Comparison of ENCODE assay signal across 8 mouse cellular contexts in the genomic region with DNA sequence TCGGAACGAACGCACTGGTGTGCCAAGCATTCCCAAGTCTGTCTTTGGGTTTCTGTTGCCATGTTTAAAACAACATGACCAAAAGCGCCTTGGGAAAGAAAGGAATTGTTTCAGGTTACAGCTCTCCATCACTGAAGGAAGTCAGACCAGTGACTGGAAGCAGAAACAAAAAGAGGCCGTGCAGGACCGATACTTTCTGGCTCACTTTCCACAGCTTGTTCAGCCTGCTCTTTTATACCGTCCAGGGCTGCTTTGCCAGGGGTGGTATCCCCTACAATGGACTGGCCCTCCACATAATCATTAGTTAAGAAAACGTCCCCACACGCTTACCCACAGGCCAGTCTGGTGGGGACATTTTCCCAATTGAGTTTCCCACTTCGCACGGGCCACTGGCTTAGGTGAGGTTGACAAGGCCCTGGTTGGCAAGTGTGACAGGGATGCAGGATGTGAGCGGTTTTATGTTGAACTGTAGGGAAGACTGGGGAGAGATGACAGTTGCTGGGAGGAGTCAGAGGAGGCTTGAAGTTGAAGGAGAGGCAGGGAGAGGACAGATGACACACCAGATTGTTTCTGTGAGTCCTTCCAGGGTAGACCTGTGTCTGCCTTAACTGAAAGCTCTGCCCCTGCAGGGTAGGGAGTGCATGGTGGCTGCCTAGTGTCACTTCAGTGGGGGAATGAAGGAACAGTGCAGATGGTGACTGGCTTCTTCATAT. TPM values are rescaled to one million over a fixed set of nuclear protein-coding genes. Genes with fewer than 3 reads are reported as not detected.
DNase-seq lines count a peak whose midpoint lies in the region; ATAC-seq and TF ChIP-seq lines count a peak whose summit lies in the region.

No protein-coding gene starts in this region.

- H3K9me3 ChIP-seq in limb, embryonic 12.5 days = no peaks in the 10 kb centered on the region

- 14% methylated on average over 12 of the region's 12 CpGs for WGBS in heart, adult 2 months
- WGBS in limb, embryonic 12.5 days = 11% methylated on average over 12 of the region's 12 CpGs
- 2% methylated on average over 12 of the region's 12 CpGs for WGBS in small intestine, adult 2 months

- no peak for TF ChIP-seq POLR2A in heart, adult 2 months (IDR thresholded peaks at IDR 0.05; ENCODE audit: insufficient read depth, low read depth, low read length)
- peak; percentile 52; the same call in 1 of the 2 replicates for TF ChIP-seq POLR2A in embryonic fibroblast, embryonic 13.5 days (IDR thresholded peaks at IDR 0.05; ENCODE audit: low read depth, low read length)
- TF ChIP-seq POLR2A in small intestine, adult 2 months (IDR thresholded peaks at IDR 0.05; ENCODE audit: low read depth, low read length) = no peak

- peaks cover 10% of the 10 kb centered on the region for H3K4me1 ChIP-seq in heart, adult 2 months (ENCODE audit: control insufficient read depth, insufficient read depth, low read length)
- peaks cover 4% of the 10 kb centered on the region; the same call in 1 of the 2 replicates for H3K4me1 ChIP-seq in embryonic fibroblast, embryonic 13.5 days (ENCODE audit: control insufficient read depth, insufficient read depth, low read length)
- H3K4me1 ChIP-seq in limb, embryonic 12.5 days (replicated peaks) = peaks cover 35% of the 10 kb centered on the region
- H3K4me1 ChIP-seq in small intestine, adult 2 months (ENCODE audit: control insufficient read depth, insufficient read depth, insufficient read length, low read length) = peaks cover 13% of the 10 kb centered on the region

- no peak overlapping the region for H3K4me3 ChIP-seq in heart, adult 2 months
- H3K4me3 ChIP-seq in embryonic fibroblast, embryonic 13.5 days (ENCODE audit: insufficient read depth, low read length) = peak overlapping the region; percentile 81
- H3K4me3 ChIP-seq in limb, embryonic 12.5 days (replicated peaks) = peak overlapping the region; percentile 87
- H3K4me3 ChIP-seq in small intestine, adult 2 months (ENCODE audit: low read depth, low read length) = peak overlapping the region; percentile 84

- no peaks in the 10 kb centered on the region for H3K79me2 ChIP-seq in heart, adult 2 months (replicated peaks; ENCODE audit: control insufficient read depth, insufficient read depth, low read length)

- 0 out of 2 replicates have a peak overlapping the region, but pooled peaks have one; percentile 15 for H3K27ac ChIP-seq in heart, adult 2 months
- peak overlapping the region; percentile 96 for H3K27ac ChIP-seq in embryonic fibroblast, embryonic 13.5 days (ENCODE audit: insufficient read depth, low read length)
- H3K27ac ChIP-seq in limb, embryonic 12.5 days = peak overlapping the region; percentile 98
- H3K27ac ChIP-seq in small intestine, adult 2 months (ENCODE audit: insufficient read depth, low read depth, low read length) = peak overlapping the region; percentile 99

- peak in 1 of 2 experiments; percentile 18 for DNase-seq in heart, adult 2 months
- no peak for DNase-seq in heart, postnatal 10 days
- peak; percentile 51 for DNase-seq in CD4-positive helper T cell, adult 2 months (ENCODE audit: low read depth, low spot score)
- no peak for DNase-seq in right cerebral cortex, postnatal 36 days (ENCODE audit: low spot score in 2 of 2)
- DNase-seq in adipocyte (ENCODE audit: low spot score) = no peak

- no peaks in the 10 kb centered on the region for H3K27me3 ChIP-seq in heart, adult 2 months (ENCODE audit: control insufficient read depth, insufficient read depth, low read length)
- no peaks in the 10 kb centered on the region for H3K27me3 ChIP-seq in limb, embryonic 12.5 days
- H3K27me3 ChIP-seq in small intestine, adult 2 months (ENCODE audit: control insufficient read depth, insufficient read depth, low read length) = no peaks in the 10 kb centered on the region

- peak overlapping the region; percentile 97 for H3K4me2 ChIP-seq in limb, embryonic 12.5 days

- no peaks in the 10 kb centered on the region for H3K36me3 ChIP-seq in heart, adult 2 months (ENCODE audit: control insufficient read depth, insufficient read depth, low read length)
- peaks cover 52% of the 10 kb centered on the region for H3K36me3 ChIP-seq in limb, embryonic 12.5 days
- H3K36me3 ChIP-seq in small intestine, adult 2 months (ENCODE audit: control insufficient read depth, insufficient read depth, low read length) = peaks cover 23% of the 10 kb centered on the region

- TF ChIP-seq EP300 in heart, adult 2 months (IDR thresholded peaks at IDR 0.05; ENCODE audit: insufficient read depth, low read depth, low read length) = no peak

- no peak for TF ChIP-seq CTCF in heart, adult 2 months (IDR thresholded peaks at IDR 0.05)
- no peak for TF ChIP-seq CTCF in embryonic fibroblast, embryonic 13.5 days (IDR thresholded peaks at IDR 0.05; ENCODE audit: borderline replicate concordance, insufficient read depth, low read length)
- TF ChIP-seq CTCF in small intestine, adult 2 months (IDR thresholded peaks at IDR 0.05; ENCODE audit: extremely low read depth, insufficient read length, insufficient replicate concordance, low read depth, low read length) = no peak

- peak overlapping the region; percentile 85 for H3K9ac ChIP-seq in heart, adult 2 months (ENCODE audit: low read depth, low read length)
- peak overlapping the region; percentile 95 for H3K9ac ChIP-seq in limb, embryonic 12.5 days (replicated peaks)

- ATAC-seq in limb, embryonic 12.5 days (ENCODE audit: insufficient number of reproducible peaks, insufficient read depth, low FRiP score, low TSS enrichment, low read depth) = no peak

- intact Hi-C loops in heart, adult 2 months (cut with DNase I) = loop anchor here (5.0 kb wide), 1 partner anchor 240 kb away; a partner anchor contains a TSS
- intact Hi-C loops in heart, postnatal 10 days (cut with DNase I) = loop anchor here (10.0 kb wide), 1 partner anchor 232 kb away; a partner anchor contains a TSS

RNA-seq across cellular contexts. Expression of a gene that starts 1.5 kb away (rescaled TPM):
- 10 to 100 TPM; 27.0 to 28.5 TPM for total RNA-seq in heart, adult 2 months (2021)
- 32.7 and 39.2 TPM in 2 replicates for polyA plus RNA-seq in heart, adult 2 months (2012; rRNA removed)
- total RNA-seq in heart, postnatal 10 days (2021) = 10 to 100 TPM; 34.5 to 35.6 TPM
- 81.3 and 85.7 TPM in 2 replicates for polyA plus RNA-seq in embryonic fibroblast, embryonic 13.5 days (2011; ENCODE audit: insufficient read length, low read depth, missing spikeins)
- 169 and 171 TPM in 2 replicates for polyA plus RNA-seq in limb, embryonic 12.5 days (2016; fragmentation: Nextera tagmentation; extraction: Ambion mirVana)
- 123 and 182 TPM in 2 replicates for polyA plus RNA-seq in small intestine, adult 2 months (2012; rRNA removed)

RNA-seq across cellular contexts. Expression of a gene that starts 14.1 kb away (rescaled TPM):
- 10 to 100 TPM; 10.0 to 10.9 TPM for total RNA-seq in heart, adult 2 months (2021)
- polyA plus RNA-seq in heart, adult 2 months (2012; rRNA removed) = 7.5 and 10.2 TPM in 2 replicates
- 1 to 10 TPM; 3.3 to 3.8 TPM for total RNA-seq in heart, postnatal 10 days (2021)
- polyA plus RNA-seq in embryonic fibroblast, embryonic 13.5 days (2011; ENCODE audit: insufficient read length, low read depth, missing spikeins) = 0.12 and 0.26 TPM in 2 replicates
- 0.10 and 0.13 TPM in 2 replicates for polyA plus RNA-seq in limb, embryonic 12.5 days (2016; fragmentation: Nextera tagmentation; extraction: Ambion mirVana)
- 0.82 and 1.2 TPM in 2 replicates for polyA plus RNA-seq in small intestine, adult 2 months (2012; rRNA removed)

RNA-seq across cellular contexts. Expression of a gene that starts 20.6 kb away (rescaled TPM):
- total RNA-seq in heart, adult 2 months (2021) = 10 to 100 TPM; 17.3 to 21.3 TPM
- polyA plus RNA-seq in heart, adult 2 months (2012; rRNA removed) = 50.7 and 58.0 TPM in 2 replicates
- total RNA-seq in heart, postnatal 10 days (2021) = 10 to 100 TPM; 28.8 to 31.7 TPM
- 74.8 and 93.3 TPM in 2 replicates for polyA plus RNA-seq in embryonic fibroblast, embryonic 13.5 days (2011; ENCODE audit: insufficient read length, low read depth, missing spikeins)
- 222 and 234 TPM in 2 replicates for polyA plus RNA-seq in limb, embryonic 12.5 days (2016; fragmentation: Nextera tagmentation; extraction: Ambion mirVana)
- polyA plus RNA-seq in small intestine, adult 2 months (2012; rRNA removed) = 51.7 and 82.1 TPM in 2 replicates

RNA-seq across cellular contexts. Expression of a gene that starts 25.5 kb away (rescaled TPM):
- total RNA-seq in heart, adult 2 months (2021) = not detected
- polyA plus RNA-seq in heart, adult 2 months (2012; rRNA removed) = 0.20 and 0.67 TPM in 2 replicates
- total RNA-seq in heart, postnatal 10 days (2021) = under 1 TPM in 1 of 2 experiments, not detected in 1; 0.38 TPM
- not detected in 2 replicates for polyA plus RNA-seq in embryonic fibroblast, embryonic 13.5 days (2011; ENCODE audit: insufficient read length, low read depth, missing spikeins)
- 3.2 and 3.3 TPM in 2 replicates for polyA plus RNA-seq in limb, embryonic 12.5 days (2016; fragmentation: Nextera tagmentation; extraction: Ambion mirVana)
- 0.87 and 1.0 TPM in 2 replicates for polyA plus RNA-seq in small intestine, adult 2 months (2012; rRNA removed)

RNA-seq across cellular contexts. Expression of a gene that starts 29.8 kb away (rescaled TPM):
- total RNA-seq in heart, adult 2 months (2021) = 10 to 100 TPM in 1 of 2 experiments, 1 to 10 TPM in 1; 8.3 to 10.9 TPM
- 3.6 and 6.6 TPM in 2 replicates for polyA plus RNA-seq in heart, adult 2 months (2012; rRNA removed)
- 1 to 10 TPM; 4.0 to 4.1 TPM for total RNA-seq in heart, postnatal 10 days (2021)
- not detected in 2 replicates for polyA plus RNA-seq in embryonic fibroblast, embryonic 13.5 days (2011; ENCODE audit: insufficient read length, low read depth, missing spikeins)
- 1.0 and 1.1 TPM in 2 replicates for polyA plus RNA-seq in limb, embryonic 12.5 days (2016; fragmentation: Nextera tagmentation; extraction: Ambion mirVana)
- 0.06 and 0.14 TPM in 2 replicates for polyA plus RNA-seq in small intestine, adult 2 months (2012; rRNA removed)

Comparison
In these comparisons a context has a peak if more than half of its experiments do, and no peak if none do; other contexts are left out.
1. H3K27ac ChIP-seq: peak in every context shown above with its lines; median percentile 99 in small intestine, adult 2 months; 98 in limb, embryonic 12.5 days; 96 in embryonic fibroblast, embryonic 13.5 days; 15 in heart, adult 2 months.